Mouse (Mus musculus): ENCODE data around the gene Etfb.
A peak's percentile ranks its signal among the peaks of the same experiment; 100 is the strongest.
"Not testable (repeated sequence)": the region's sequence is repeated elsewhere in the genome, so short reads cannot be mapped to it uniquely, and the experiment has no call there.

The Etfb gene

DNA sequence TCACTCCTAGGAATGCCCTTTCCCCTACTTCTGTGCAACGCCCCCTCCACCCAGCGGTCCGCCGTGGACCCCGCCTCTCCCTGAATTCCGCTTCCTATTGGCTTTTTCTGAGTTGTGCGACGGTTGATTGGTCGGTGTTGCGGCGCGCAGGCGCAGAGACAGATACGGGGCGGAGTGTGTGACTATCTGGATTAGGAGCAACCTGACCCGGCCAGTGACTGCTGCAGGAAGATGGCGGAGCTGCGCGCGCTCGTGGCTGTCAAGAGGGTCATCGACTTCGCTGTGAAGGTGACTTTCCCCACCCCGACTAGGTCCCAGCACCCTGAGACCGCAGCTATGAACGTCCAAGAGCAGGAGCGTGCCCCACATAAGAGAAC lies at the start of gene Etfb, which contains the start of gene Gm45233:
Gene Etfb (plus strand): TSS at position 167 of the 377 bp plus-strand sequence.
Gene Gm45233 (plus strand): TSS at position 212 of the 377 bp plus-strand sequence.
- DNase-seq, result peak; percentile 93 to 96

DNA sequence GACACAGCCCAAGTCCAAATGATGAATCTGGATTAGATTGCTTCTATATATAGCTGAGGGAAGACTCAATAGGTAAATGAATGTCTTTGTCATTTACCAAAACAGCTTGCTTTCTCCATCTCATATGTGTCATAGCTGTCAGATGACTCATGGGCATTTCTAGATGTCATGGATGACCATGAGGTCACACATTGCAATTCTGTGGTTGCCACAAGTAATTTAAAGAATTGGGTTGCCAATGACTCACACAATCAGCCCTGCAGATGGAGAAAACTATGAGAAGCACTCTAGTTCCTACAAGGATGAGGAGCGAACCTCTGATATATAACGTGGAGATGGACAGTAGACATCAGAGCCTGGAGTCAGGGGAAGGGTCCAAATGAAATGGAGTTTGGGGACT lies 44.4 kb upstream of the Etfb start:
- DNase-seq, result no peak

DNA sequence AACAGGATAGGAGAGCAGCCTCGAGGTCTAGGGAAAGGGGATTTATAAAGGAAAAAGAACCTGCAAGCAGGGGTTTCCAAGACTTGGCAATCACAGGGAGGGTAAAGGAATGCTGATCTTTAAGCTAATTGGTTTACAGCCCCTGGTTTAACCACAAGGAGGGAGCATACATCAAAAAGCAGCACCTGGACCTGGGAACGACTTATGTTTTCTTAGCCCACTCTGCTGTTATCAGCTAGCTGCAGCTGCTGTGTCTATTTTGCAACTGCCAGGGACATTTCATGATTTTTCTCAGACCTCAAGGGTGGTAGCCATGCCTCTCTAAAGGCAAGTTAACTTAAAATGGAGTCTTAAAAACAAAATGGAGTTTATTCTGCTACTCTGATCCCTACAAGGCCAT lies 41.2 kb upstream of the Etfb start:
- no peak for DNase-seq

DNA sequence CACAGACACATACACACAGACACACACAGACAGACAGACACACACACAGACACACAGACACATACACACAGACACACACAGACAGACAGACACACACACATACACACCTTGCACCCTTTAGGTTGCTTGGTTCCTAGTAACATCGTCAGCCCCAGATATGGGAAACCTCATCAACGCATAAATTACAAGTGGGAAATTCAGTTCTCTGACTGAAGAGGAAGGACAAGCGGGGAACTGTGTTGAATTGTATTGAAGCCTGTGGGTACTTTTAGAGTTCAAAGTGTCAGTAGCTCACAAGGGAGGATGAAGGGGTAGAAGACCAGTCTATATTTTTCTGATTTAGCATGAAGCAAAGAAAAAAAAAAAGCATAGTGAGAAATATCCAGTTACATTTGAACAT lies 36.3 kb upstream of the Etfb start:
- DNase-seq, result no peak

DNA sequence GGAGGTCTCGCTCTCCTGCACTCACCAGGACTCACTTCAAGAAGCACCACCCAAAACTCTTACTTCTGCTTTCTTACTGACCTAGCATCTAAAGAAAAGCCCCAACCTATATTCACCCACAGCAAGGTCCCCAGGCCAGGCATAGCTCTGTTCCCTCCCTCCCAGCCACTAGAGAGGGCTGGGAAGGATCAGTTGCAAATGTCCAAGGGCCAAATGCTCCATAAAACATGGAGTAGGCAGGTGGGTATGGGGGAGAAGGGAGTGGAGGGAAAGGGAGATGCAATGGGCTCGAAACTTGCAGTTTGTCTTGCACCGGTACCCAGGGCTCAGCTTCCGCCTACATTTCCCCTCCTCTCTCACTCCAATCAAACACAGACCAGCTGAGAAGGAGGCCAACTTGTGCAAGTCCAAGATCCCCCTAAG lies 35.7 kb upstream of the Etfb start, which contains the start of gene Siglecg:
Gene Siglecg (plus strand): TSS at position 74 of the 423 bp plus-strand sequence.
- no peak for DNase-seq

DNA sequence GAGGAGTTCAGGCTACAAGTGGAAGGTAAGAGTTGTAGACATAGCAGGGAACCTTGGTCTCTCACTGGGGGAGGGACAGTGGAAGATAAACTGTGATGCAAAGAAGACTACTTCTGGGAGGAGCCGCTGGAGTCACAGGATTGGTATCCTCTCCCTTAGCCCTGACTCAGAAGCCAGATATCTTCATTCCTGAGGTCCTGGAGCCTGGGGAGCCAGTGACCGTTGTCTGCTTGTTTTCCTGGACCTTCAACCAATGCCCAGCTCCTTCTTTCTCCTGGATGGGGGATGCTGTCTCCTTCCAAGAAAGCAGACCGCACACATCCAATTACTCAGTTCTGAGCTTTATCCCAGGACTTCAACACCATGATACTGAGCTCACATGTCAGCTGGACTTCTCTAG lies 34.8 kb upstream of the Etfb start:
- DNase-seq, result no peak

DNA sequence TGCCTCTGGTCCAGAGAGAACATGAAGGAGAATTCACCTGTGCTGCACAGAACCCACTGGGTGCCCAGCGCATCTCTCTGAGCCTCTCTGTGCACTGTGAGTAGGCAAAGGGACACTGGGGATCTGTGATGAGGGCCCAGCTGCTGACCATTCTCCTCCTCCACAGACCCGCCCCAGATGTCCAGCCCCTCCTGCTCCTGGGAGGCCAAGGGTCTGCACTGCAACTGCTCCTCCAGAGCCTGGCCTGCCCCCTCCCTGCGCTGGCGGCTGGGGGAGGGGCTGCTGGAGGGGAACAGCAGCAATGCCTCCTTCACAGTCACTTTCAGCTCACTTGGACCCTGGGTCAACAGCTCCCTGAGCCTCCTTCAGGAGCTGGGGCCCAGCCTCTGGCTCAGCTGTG lies 32.2 kb upstream of the Etfb start:
- DNase-seq, result not testable (repeated sequence)

DNA sequence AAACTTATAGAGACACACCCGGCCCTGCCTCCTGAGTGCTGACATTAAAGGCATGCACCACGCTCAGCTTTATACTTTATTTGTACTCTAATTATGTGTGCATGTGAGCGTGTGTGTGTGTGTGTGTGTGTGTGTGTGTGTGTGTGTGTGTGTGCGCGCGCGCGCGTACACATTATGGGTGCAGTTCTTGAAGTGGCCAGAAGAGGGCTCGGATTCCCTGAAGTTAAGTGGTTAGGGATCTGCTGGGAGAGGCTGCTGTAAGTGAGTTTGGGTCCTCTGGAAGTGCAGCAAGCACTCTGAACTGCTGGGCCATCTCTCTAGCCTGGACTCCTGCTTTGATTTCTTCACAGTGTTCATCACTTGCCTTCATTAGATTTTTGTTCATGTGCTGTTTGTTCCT lies 26.6 kb upstream of the Etfb start:
- DNase-seq, result no peak

DNA sequence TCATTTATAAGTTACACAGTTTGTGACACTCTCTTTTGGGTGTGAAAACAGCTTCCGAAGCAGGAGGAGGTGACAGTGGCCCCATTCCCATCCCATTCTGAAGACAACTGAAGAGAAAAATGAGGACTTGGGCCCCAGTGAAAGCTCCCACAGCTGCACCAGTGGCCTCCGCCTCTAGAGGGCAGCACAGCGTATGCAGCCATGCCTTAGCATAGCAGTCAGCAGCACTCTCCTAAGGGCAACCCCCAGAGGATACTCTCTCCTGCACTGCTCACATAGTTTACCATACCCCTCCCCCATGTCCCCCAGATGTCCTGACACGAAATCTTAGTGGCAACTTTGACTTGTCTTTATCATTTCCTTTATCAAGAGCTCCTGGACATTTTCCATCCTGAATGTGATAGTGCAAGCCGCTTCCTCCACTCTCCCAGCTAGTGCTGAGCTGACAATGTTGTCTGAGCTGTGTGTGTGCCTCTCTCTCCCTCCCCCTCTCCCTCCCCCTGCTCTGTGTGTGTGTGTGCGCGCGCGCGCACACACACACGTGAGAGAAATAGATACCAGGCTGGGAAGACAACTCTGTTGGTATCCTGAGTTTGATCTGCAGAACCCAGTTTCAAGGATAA lies 20.8 kb upstream of the Etfb start:
- peak; percentile 80 to 84 for DNase-seq

DNA sequence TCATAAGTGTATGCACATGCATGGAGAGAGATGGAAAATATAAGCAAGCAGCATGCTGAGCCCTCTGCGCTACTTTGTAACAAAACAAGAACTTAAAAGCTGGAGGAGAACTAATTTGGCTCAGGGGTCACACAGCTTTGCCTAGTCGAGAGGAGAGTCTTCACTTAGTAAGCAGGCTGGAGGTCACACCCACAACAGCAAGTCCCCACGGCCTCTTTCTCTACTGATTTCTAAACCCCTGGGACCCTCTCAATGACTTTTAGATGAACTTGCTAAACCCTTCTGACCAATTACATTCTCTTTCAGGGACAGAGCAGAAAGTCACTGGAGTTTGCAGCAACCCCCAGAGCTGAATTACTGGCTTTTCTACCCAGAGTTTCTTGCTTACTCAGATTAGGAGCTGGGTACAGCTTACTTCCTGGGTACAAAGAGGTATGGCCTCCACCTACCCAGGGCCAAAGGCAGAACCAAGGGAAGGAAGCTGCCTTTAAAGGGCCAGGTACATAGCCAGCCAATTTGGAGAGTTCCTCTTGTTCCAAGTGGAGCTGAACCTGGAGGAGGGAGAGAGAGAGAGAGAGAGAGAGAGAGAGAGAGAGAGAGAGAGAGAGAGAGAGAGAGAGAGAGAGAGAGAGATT lies 19.8 kb upstream of the Etfb start:
- DNase-seq, result no peak

DNA sequence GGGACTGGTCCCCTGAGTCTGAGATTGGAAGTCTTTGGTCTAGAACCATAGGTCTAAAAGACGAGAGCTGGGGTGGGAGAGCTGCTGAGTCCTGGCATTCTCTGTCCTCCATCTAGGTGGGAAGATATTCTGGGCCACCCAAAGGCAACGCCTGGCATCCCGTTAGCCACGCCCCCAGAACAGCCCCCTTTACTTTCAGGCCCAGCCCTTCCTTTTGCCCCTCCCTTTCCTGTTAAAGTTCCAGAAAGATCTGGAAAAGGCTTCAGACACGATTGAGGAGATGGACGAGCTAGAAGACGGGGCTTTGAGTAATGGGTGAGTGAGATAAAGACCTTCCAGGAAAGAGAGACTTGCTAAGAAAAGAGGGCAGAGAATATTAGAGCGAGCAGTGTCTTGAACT lies 16.5 kb upstream of the Etfb start, which contains the start of gene Lim2:
Gene Lim2 (plus strand): TSS at position 265 of the 400 bp plus-strand sequence.
- no peak for DNase-seq

DNA sequence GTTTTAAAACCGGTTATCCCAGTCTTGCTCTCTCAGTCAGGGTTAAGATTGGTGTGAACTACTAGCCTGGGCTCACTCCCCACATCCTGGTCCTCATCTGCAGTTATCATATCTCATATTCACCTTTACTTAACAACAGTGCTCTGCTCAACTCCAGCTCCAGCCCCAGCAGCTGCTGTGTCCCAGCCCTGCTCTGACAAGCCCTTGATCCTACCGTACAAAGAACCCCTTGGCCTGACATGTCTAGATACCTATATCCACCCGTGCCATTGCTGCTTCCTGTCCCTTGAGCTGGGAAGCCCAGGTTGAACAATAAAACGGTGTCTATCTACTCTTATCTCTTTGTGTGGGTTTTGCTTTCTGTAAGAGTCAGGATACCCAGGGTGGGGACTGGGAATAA lies 14.4 kb upstream of the Etfb start:
- no peak for DNase-seq

DNA sequence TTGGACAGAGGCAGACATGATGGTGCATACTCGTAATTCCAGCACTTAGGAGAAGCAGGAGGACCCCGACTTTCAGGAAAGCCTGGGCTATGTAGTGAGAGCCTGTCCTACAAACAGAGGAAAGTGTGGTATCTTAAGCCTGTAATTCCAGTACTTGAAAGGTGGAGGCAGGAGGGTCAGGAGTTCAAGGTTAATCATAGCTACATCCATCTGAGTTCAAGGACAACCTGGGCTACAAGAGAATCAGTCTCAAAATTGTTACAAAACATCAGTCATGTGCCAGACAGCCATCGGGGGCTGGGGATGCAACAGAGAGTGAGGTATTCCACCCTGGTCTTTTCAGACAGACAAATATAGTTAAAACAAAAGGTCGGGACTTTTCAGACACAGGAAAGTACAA lies 11.0 kb upstream of the Etfb start:
- DNase-seq, result no peak

DNA sequence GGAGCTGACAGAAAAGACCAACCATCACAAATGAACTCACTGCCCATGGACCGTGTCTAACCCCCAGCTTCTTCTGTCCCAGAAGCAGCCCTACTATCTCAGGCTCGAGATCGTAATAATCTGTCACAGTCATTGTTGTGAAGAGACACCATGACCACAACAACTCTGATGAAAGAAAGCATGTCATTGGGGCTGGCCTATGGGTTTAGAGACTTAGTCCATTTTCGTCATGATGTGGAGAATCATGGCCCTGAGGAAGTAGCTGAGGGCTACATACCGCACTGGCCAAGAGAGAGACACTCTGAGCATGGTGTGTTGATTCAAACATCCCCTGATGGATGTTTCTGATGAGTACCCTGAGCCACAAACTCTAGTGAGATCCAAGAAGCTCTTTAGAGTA lies 9.2 kb upstream of the Etfb start:
- DNase-seq, result no peak

DNA sequence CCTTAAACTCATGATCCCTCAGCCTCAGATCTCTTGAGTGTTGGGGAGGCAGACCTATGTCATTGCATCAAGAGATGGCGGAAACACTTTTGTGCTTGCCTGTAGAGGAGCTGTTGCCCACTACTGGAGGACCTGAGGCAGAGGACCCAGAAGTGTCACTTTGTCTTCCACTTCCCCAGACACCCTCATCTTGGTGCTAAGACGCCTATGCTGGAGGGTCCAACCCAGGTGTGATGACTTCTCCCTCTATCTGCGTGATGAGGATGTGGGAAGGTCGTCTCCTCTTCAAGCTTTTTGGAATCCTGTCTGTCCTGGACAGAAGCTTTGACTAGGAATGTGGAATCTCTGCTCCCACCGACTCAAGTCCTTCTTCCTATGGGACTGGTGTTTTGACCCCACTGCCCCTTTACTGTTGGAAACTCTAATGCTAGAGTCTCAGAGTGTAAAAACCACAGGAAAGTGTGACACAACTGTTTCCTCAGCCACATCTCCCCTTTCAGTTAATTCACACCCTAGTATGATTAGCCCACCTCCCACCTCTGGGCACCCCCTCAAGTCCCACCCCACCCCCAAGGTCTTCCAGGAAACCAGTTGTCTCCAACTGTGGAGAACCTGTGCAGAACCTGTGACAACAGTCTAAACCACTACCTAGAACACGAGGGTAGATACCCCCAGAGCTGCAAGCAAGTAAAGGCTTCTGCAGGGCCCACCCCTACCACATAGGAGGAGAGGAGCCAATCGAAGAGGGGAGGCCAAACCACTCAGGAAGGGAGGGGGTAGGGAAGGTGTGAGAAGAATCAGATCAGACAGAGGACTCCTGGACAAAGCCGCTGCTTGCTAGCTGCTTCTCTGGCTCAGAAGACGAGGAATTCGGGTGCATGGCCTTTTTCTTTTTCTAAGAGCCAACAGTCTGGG lies 7.3 kb upstream of the Etfb start, which contains the start of gene Nkg7:
Gene Nkg7 (plus strand): TSS at position 733 of the 915 bp plus-strand sequence.
- DNase-seq, result no peak

DNA sequence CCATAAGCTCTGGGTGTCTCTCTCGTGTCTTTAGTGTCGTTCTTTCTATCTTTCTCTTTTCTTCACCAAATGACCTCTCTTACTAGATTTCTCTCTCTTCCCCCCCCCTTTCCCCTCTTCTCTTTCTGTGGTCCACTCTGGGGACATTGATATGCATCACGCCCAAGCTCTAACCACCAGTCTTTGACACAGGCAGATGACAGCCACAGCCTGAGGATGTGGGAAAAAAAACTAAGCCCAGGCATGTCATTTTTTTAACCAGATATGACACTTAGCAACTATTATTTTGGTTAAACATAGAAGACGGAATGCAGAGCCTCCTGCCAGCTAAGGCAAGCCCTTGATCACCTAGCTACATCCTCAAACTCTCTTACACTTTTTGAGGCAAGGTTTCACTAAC lies 5.3 kb upstream of the Etfb start:
- no peak for DNase-seq

DNA sequence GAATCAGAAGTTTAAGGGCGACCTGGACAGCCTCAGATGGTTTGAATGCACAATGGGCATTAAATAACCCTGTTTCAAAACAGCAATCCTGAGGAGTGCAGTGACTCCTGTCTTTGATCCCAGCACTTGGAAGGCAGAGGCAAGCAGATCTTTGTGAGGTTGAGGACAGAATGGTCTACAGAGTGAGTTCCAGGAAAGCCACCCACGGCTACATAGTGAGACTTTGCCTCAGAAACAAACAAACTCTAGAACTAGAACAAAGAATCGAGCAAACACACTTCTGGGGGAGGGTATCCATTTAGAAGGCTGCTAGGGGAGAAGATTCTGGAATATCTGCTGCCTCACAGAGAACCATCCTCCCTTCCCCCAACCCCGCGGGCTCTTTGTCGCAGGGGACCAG lies 3.4 kb upstream of the Etfb start, which contains the start of gene Cldnd2:
Gene Cldnd2 (plus strand): TSS at position 301 of the 400 bp plus-strand sequence.
- DNase-seq, result no peak

DNA sequence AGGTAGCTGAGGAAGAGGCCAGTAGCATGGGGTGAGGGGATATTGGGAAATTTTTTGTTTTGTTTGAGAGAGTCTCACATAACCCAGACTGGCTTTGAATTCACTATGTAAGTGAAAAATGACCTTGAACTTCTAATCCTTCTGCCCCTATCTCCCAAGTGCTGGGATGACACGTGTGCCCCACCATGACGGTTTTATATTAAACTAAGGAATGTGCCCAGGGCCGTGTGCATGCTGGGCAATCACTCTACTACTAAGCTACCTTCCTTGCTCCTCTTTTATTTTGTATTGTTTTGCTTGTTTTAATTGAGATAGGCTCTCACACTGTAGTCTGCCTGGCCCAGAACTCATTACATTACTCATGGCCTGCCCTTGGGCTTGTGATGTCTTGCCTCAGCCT lies 2.8 kb upstream of the Etfb start:
- no peak for DNase-seq

DNA sequence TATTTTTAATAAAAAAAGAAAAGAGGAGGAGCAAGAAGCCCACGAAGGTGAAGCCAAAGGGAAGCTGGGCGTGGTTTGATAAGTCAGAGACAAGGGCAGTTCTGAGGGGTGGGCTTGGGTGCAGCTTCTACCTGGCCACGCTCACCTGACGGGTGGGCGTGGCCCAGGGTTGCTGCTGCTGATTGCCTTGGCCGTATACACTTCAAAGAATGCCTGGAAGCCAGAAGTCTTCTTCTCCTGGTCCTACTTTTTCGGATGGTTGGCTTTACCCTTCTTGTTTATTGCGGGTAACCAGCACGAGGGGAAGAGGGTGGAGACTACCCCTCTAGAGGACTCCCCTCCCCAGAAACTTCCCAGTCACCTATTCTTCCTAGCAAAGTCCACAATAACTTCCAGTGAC lies 1.2 kb upstream of the Etfb start:
- DNase-seq, result no peak

DNA sequence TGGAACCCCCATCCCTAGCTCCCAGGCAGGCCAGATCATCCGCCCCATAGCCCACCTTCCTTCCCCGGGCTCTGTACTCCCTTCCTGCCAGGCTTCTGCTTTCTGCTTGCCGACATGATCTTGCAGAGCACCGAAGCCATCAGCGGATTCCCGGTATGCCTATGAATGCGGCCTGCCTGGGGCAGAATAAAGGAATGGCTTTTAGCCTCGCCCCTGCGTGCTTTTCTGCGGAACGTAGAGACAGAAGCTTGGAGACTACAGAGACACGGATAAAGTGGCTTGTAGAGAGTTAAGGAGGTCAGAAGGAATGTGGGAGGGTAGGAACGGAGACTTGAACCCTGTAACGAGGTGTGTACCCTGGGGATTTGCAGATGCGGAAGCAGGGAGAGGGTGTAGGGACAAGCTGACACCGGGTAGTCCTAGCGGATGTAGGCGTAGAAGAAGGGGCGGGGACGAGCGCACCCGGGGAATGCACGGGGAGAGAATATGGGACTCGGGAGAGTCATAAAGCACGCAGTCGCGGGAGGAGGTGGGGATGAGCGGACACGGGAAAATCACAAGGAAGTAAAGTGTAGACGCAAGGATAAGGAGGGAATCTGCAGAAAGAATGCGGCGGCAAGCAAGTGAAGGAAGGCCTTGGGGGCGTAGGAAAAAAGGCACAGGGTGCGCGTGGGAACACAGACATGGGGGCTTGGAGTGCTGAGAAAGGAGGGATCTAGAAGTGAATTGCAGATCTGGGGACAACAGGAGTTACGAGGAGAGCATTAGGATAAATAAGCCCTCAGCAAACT lies 562 bp upstream of the Etfb start:
- DNase-seq, result peak; percentile 65 to 69

DNA sequence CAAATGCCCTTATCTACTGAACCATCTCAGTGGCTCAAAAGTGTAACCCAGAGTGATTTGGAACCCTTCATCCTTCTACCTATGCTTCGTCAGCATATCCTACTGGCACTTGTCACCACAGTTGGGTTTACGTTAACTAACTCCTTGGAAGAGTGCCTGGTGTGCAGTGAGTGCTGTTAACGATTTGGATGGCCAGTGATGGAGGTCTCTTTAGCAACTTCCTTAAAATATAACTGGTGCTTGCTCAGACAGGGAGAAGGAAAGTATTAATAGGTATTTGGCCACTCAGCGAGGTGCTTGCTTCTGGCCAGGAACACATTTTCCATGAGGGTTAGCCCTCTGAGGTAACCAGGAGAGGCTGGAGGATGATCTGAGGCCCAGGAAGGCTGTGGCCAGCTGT lies 3.9 kb downstream of the Etfb start:
- no peak for DNase-seq

DNA sequence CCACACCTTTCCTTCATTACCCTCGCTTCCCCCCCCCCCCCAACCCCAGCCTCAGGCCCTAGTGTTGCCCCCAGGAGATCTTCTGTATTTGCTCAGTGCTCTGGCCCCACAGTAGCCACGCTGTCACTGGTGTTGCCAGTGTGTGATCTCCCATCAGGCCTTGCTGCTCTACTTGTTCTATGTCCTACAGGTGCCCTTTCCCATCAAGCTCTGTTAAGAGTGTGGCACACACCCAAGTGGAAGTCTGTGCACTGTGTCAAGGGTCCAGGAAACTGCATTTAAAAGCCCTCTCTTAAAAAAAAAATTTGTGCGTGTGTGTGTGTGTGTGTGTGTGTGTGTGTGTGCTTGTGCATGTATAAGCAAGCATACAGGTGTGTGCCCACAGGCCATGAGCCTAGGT lies 4.4 kb downstream of the Etfb start:
- DNase-seq, result no peak

DNA sequence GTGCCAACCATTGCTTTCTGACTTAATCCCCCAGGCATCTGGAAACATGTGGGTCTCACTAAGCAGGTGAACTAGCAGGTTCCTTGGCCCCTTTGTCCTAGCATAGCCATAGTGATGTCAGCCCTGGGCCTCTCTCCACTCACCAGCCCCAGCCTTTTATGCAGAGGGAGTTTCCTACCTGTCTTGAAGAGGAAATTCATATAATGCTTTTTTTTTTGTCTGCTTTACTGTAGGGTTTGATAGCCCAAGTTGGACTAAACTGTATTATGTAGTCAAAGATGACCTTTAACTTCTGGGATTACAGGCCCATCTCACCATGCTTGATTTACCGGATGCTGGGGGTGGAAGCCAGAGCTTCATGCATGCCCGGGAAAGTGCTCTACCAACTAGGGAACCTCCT lies 5.9 kb downstream of the Etfb start:
- no peak for DNase-seq
